Mouse (Mus musculus) kidney, postnatal 0 days (tissue): ENCODE measurements around the gene Fbxl12. TPM values are rescaled to one million over a fixed set of nuclear protein-coding genes. Genes with fewer than 3 reads are reported as not detected.
"Not testable (repeated sequence)": the region's sequence is repeated elsewhere in the genome, so short reads cannot be mapped to it uniquely, and the experiment has no call there.

ENCODE experiments used
- ATAC-seq: fragments of 200-750 bp; cut with Nextera tagmentation; replicated peaks from 2 replicates; pipeline ENCODE4 v1.8.0; 2017; ENCODE audit warnings: low read depth, moderate number of reproducible peaks, moderate TSS enrichment, moderate library complexity; ENCODE audit not compliant: low FRiP score
- DNase-seq: peaks from one replicate; pipeline ENCODE4 v3.0.0-alpha.2; 2016; ENCODE audit warnings: low spot score
- H3K27ac ChIP-seq: fragments of 300-500 bp; sonication (generic); 2 replicates; pipeline ENCODE4 v1.5.1; 2014; ENCODE audit warnings: mild to moderate bottlenecking
- H3K27me3 ChIP-seq: fragments of 300-500 bp; sonication (generic); 2 replicates; pipeline ENCODE4 v1.6.1; 2014; ENCODE audit warnings: low read length, mixed read lengths; ENCODE audit not compliant: insufficient read depth
- H3K36me3 ChIP-seq: fragments of 300-500 bp; sonication (generic); 2 replicates; pipeline ENCODE4 v1.6.1; 2014; ENCODE audit warnings: low read length, mixed read lengths; ENCODE audit not compliant: insufficient read depth
- H3K4me1 ChIP-seq: fragments of 300-500 bp; sonication (generic); replicated peaks from 2 replicates; pipeline ENCODE4 v1.6.1; 2014; ENCODE audit warnings: antibody characterized with exemption, low read length, mixed read lengths; ENCODE audit not compliant: insufficient read depth
- H3K4me2 ChIP-seq: fragments of 300-500 bp; sonication (generic); 2 replicates; pipeline ENCODE4 v1.6.1; 2014; ENCODE audit warnings: mild to moderate bottlenecking, low read length, moderate library complexity, mixed read lengths
- H3K4me3 ChIP-seq: fragments of 300-500 bp; sonication (generic); replicated peaks from 2 replicates; pipeline ENCODE4 v1.5.1; 2014; ENCODE audit warnings: low read depth, low read length
- H3K9ac ChIP-seq: fragments of 300-500 bp; sonication (generic); 2 replicates; pipeline ENCODE4 v1.6.1; 2014; ENCODE audit warnings: low read depth, low read length
- H3K9me3 ChIP-seq: fragments of 300-500 bp; sonication (generic); replicated peaks from 2 replicates; pipeline ENCODE4 v1.6.1; 2016; ENCODE audit warnings: low read length, inconsistent platforms, mixed read lengths
- CTCF ChIP-seq: IDR thresholded peaks from 2 replicates; pipeline ENCODE4 v1.5.1; 2016; ENCODE audit warnings: antibody characterized with exemption, low read depth, mild to moderate bottlenecking, moderate library complexity
- WGBS: fragments of 180-500 bp; shearing (Covaris S2); extraction: QIAGEN DNeasy Blood & Tissue Kit; methylation state at CpG from one replicate; pipeline ENCODE4 v1.1.7; 2014; 5-methylcytosine and 5-hydroxymethylcytosine counted together
- polyA plus RNA-seq: library from polyadenylated mRNA; unstranded; fragments of >200 nt; fragmentation: Nextera tagmentation; extraction: Ambion mirVana; gene quantifications from 2 replicates; pipeline ENCODE4 v1.2.1, GENCODE M21; 2015

The Fbxl12 gene
- 16.0 and 17.9 TPM in 2 replicates for polyA plus RNA-seq

GRCm38 (mm10) chr9:20644360-20645081, at the start of gene Fbxl12:
Gene Fbxl12 (minus strand): TSS chr9:20644767.
- Histone ChIP-seq H3K27ac (peak within 1 kb of the TSS; percentile 93), H3K9me3 (no peaks in the 10 kb centered on the region), H3K4me2 (peak within 1 kb of the TSS; percentile 77), H3K9ac (peak within 1 kb of the TSS; percentile 79), H3K27me3 (no peaks in the 10 kb centered on the region), H3K4me1 (peaks cover 6% of the 10 kb centered on the region; the same call in 1 of the 2 replicates), H3K4me3 (peak within 1 kb of the TSS; percentile 90), H3K36me3 (peaks cover 10% of the 10 kb centered on the region; the same call in 1 of the 2 replicates)
- TF ChIP-seq CTCF, result no peak
- DNase-seq (peak; percentile 94), ATAC-seq (no peak)
- under 1% methylated on average over 43 of the region's 43 CpGs for WGBS

GRCm38 (mm10) chr9:20692863-20693262, 48.3 kb upstream of the Fbxl12 start:
- ATAC-seq (no peak), DNase-seq (no peak)
- Histone ChIP-seq H3K4me1 (no peaks in the 10 kb centered on the region), H3K27me3 (no peaks in the 10 kb centered on the region), H3K9me3 (no peaks in the 10 kb centered on the region), H3K27ac (no peak overlapping the region), H3K9ac (no peak overlapping the region), H3K4me3 (no peak overlapping the region), H3K36me3 (no peaks in the 10 kb centered on the region), H3K4me2 (no peak overlapping the region)
- 90% methylated on average over 3 of the region's 3 CpGs for WGBS
- TF ChIP-seq CTCF, result no peak

- not testable (repeated sequence) for H3K36me3 ChIP-seq, H3K9me3 ChIP-seq, H3K4me2 ChIP-seq, ATAC-seq, H3K9ac ChIP-seq, H3K27me3 ChIP-seq, H3K27ac ChIP-seq, DNase-seq, H3K4me1 ChIP-seq, H3K4me3 ChIP-seq
- 88% methylated on average over 2 of the region's 2 CpGs for whole genome bisulfite sequencing
Measured at GRCm38 (mm10) chr9:20690449-20690848, 45.9 kb upstream of the Fbxl12 start.

DNA sequence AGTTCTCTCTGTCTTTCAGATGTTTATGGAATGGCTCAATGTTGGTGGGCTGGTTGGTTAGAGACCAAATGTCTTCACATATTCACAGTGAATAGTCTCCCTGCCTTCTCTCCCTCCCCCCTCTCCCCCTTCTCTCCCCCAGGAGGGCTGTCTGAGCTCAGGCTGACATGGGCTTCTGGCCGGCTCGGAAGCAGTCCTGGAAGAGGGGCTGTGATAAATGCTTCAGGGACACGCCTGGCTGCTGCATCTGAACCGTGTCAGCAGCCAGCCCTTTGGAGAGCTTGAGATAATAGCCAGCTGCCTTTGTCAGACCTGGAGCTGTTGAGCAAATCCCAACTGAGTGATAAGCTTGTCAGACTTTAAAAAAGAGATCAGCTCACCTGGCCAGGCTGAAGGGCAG, 45.3 kb upstream of the Fbxl12 start:
- no peaks in the 10 kb centered on the region for H3K4me1 ChIP-seq
- H3K27ac ChIP-seq, result no peak overlapping the region
- no peak overlapping the region for H3K4me2 ChIP-seq
- H3K9ac ChIP-seq, result no peak overlapping the region
- H3K36me3 ChIP-seq, result no peaks in the 10 kb centered on the region
- TF ChIP-seq CTCF, result no peak
- peak; percentile 38 for DNase-seq
- H3K27me3 ChIP-seq, result no peaks in the 10 kb centered on the region
- no peak overlapping the region for H3K4me3 ChIP-seq
- no peaks in the 10 kb centered on the region for H3K9me3 ChIP-seq
- WGBS, result 3% methylated on average over 4 of the region's 4 CpGs
- no peak for ATAC-seq

DNA sequence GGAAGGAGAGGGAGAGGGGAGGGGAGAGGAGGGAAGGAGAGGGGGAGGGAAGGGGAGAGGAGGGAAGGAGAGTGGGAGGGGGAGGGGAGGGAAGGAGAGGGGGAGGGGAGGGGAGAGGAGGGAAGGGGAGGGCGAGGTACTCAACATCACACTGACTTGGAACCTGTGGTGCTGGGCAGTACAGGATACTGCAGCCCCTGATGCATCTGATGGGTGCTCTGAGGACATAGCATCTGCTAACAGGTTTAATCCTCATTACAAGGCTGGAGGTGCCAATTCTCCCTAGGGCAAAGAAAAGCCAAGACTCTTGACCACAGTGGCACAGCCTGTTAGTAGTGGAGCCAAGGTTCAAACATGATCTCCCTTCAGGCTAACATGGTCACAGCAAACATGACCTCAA, 44.8 kb upstream of the Fbxl12 start:
- no peak for DNase-seq
- no peak for TF ChIP-seq CTCF
- no peak overlapping the region for H3K4me2 ChIP-seq
- no peak overlapping the region for H3K9ac ChIP-seq
- H3K27me3 ChIP-seq, result no peaks in the 10 kb centered on the region
- no CpG with 5 or more reads among the region's 1 CpGs for WGBS
- no peaks in the 10 kb centered on the region for H3K4me1 ChIP-seq
- no peaks in the 10 kb centered on the region for H3K36me3 ChIP-seq
- H3K27ac ChIP-seq, result no peak overlapping the region
- no peak for ATAC-seq
- no peak overlapping the region for H3K4me3 ChIP-seq
- H3K9me3 ChIP-seq, result no peaks in the 10 kb centered on the region

GRCm38 (mm10) chr9:20685081-20685861, 40.7 kb upstream of the Fbxl12 start:
- no peaks in the 10 kb centered on the region for H3K9me3 ChIP-seq
- H3K4me3 ChIP-seq, result no peak overlapping the region
- H3K9ac ChIP-seq, result no peak overlapping the region
- ATAC-seq, result no peak
- H3K4me1 ChIP-seq, result no peaks in the 10 kb centered on the region
- no peaks in the 10 kb centered on the region for H3K27me3 ChIP-seq
- H3K27ac ChIP-seq, result no peak overlapping the region
- WGBS, result 45% methylated on average over 17 of the region's 17 CpGs
- H3K4me2 ChIP-seq, result no peak overlapping the region
- DNase-seq, result no peak
- no peaks in the 10 kb centered on the region for H3K36me3 ChIP-seq
- no peak for TF ChIP-seq CTCF
